In genomic region chr4:108032352-108032849, GRCm38 (mm10) we compare ENCODE assay signal across 9 mouse cellular contexts.
DNase-seq lines count a peak whose midpoint lies in the region; ATAC-seq and TF ChIP-seq lines count a peak whose summit lies in the region.
"Had no signal": no experiment of that assay in that cellular context is flagged by ENCODE, and none has a peak within 500 bp of the region (broad histone marks: within the 10 kb centered on the region; RNA-seq: fewer than 3 reads in every experiment).

No protein-coding gene starts in this region.

- DNase-seq in kidney, postnatal 10 days, result no peak
- DNase-seq in hindbrain, postnatal 0 days (ENCODE audit: low spot score), result no peak
- DNase-seq in thymus, postnatal 14 days, result no peak
- DNase-seq in right cerebral cortex, postnatal 4 days, result no peak

- H3K9me3 ChIP-seq in kidney, embryonic 14.5 days (ENCODE audit: control insufficient read depth, low read length), result no peaks in the 10 kb centered on the region
- H3K9me3 ChIP-seq in embryonic facial prominence, embryonic 13.5 days, result no peaks in the 10 kb centered on the region
- no peaks in the 10 kb centered on the region for H3K9me3 ChIP-seq in hindbrain, postnatal 0 days (ENCODE audit: low read length)
- no peaks in the 10 kb centered on the region for H3K9me3 ChIP-seq in midbrain, embryonic 16.5 days (replicated peaks; ENCODE audit: control insufficient read depth, low read length, poor library complexity, severe bottlenecking)
- H3K9me3 ChIP-seq: G1E had no signal

- 22% methylated on average over 11 of the region's 11 CpGs for WGBS in kidney, embryonic 14.5 days
- WGBS in embryonic facial prominence, embryonic 13.5 days, result 29% methylated on average over 11 of the region's 11 CpGs
- WGBS in hindbrain, postnatal 0 days, result 47% methylated on average over 11 of the region's 11 CpGs
- WGBS in midbrain, embryonic 16.5 days, result 46% methylated on average over 11 of the region's 11 CpGs

- H3K36me3 ChIP-seq in kidney, embryonic 14.5 days (ENCODE audit: control insufficient read depth, insufficient read depth, low read length), result no peaks in the 10 kb centered on the region
- H3K36me3 ChIP-seq in embryonic facial prominence, embryonic 13.5 days, result no peaks in the 10 kb centered on the region
- no peaks in the 10 kb centered on the region for H3K36me3 ChIP-seq in hindbrain, postnatal 0 days (ENCODE audit: insufficient read depth, low read length)
- H3K36me3 ChIP-seq in midbrain, embryonic 16.5 days (ENCODE audit: control insufficient read depth, insufficient read depth, low read length), result no peaks in the 10 kb centered on the region
- H3K36me3 ChIP-seq: G1E had no signal

- peaks cover 34% of the 10 kb centered on the region for H3K27me3 ChIP-seq in kidney, embryonic 14.5 days (ENCODE audit: control insufficient read depth, insufficient read depth, low read length)
- H3K27me3 ChIP-seq in embryonic facial prominence, embryonic 13.5 days, result peaks cover 48% of the 10 kb centered on the region
- peaks cover 22% of the 10 kb centered on the region for H3K27me3 ChIP-seq in hindbrain, postnatal 0 days (ENCODE audit: insufficient read depth, low read length)
- H3K27me3 ChIP-seq in midbrain, embryonic 16.5 days (ENCODE audit: control insufficient read depth, insufficient read depth, low read depth, low read length), result peaks cover 28% of the 10 kb centered on the region

- H3K4me1 ChIP-seq in kidney, embryonic 14.5 days (ENCODE audit: control insufficient read depth, insufficient read depth, low read length), result peaks cover 8% of the 10 kb centered on the region; the same call in 1 of the 2 replicates
- H3K4me1 ChIP-seq in embryonic facial prominence, embryonic 13.5 days, result peaks cover 20% of the 10 kb centered on the region
- 0 out of 2 replicates have a peak, but pooled peaks cover 2% of the 10 kb centered on the region for H3K4me1 ChIP-seq in hindbrain, postnatal 0 days (ENCODE audit: insufficient read depth, low read length)
- peaks cover 12% of the 10 kb centered on the region for H3K4me1 ChIP-seq in midbrain, embryonic 16.5 days (ENCODE audit: control insufficient read depth, insufficient read depth, low read length)

- no peak for TF ChIP-seq CTCF in hindbrain, postnatal 0 days (IDR thresholded peaks at IDR 0.05; ENCODE audit: low read depth)

- H3K27ac ChIP-seq in kidney, embryonic 14.5 days (ENCODE audit: low read depth, low read length), result no peak overlapping the region
- H3K27ac ChIP-seq in embryonic facial prominence, embryonic 13.5 days, result no peak overlapping the region
- no peak overlapping the region for H3K27ac ChIP-seq in hindbrain, postnatal 0 days
- no peak overlapping the region for H3K27ac ChIP-seq in midbrain, embryonic 16.5 days (ENCODE audit: low read length)

- H3K4me2 ChIP-seq in kidney, embryonic 14.5 days (replicated peaks; ENCODE audit: low read depth, low read length), result peak overlapping the region; percentile 99
- peak overlapping the region; percentile 90 for H3K4me2 ChIP-seq in embryonic facial prominence, embryonic 13.5 days
- H3K4me2 ChIP-seq in hindbrain, postnatal 0 days (ENCODE audit: low read depth, low read length), result peak overlapping the region; percentile 99
- peak overlapping the region; percentile 93 for H3K4me2 ChIP-seq in midbrain, embryonic 16.5 days (ENCODE audit: low read length)

- ATAC-seq in kidney, embryonic 14.5 days (ENCODE audit: low FRiP score, low TSS enrichment), result no peak
- no peak for ATAC-seq in embryonic facial prominence, embryonic 13.5 days (ENCODE audit: insufficient number of reproducible peaks, insufficient read depth, low FRiP score, low TSS enrichment, low read depth)
- no peak for ATAC-seq in hindbrain, postnatal 0 days
- ATAC-seq in midbrain, embryonic 16.5 days, result no peak
- ATAC-seq in megakaryocyte progenitor cell, adult 5-6 weeks (replicated peaks; ENCODE audit: poor library complexity), result no peak

- peak overlapping the region; percentile 61 for H3K4me3 ChIP-seq in kidney, embryonic 14.5 days (ENCODE audit: low read length)
- peak overlapping the region; percentile 67 for H3K4me3 ChIP-seq in embryonic facial prominence, embryonic 13.5 days
- peak overlapping the region; percentile 59 for H3K4me3 ChIP-seq in hindbrain, postnatal 0 days (ENCODE audit: low read length)
- H3K4me3 ChIP-seq in midbrain, embryonic 16.5 days (ENCODE audit: low read depth, low read length), result peak overlapping the region; percentile 68

- peak overlapping the region; percentile 47; the same call in 1 of the 2 replicates for H3K9ac ChIP-seq in kidney, embryonic 14.5 days (ENCODE audit: low read depth, low read length)
- peak overlapping the region; percentile 78; the same call in 1 of the 2 replicates for H3K9ac ChIP-seq in embryonic facial prominence, embryonic 13.5 days
- no peak overlapping the region for H3K9ac ChIP-seq in hindbrain, postnatal 0 days (replicated peaks; ENCODE audit: low read length)
- H3K9ac ChIP-seq in midbrain, embryonic 16.5 days (ENCODE audit: low read depth, low read length), result peak overlapping the region; percentile 71
